Mouse (Mus musculus): ENCODE data around the gene Vldlr.

Gene Vldlr

DNA sequence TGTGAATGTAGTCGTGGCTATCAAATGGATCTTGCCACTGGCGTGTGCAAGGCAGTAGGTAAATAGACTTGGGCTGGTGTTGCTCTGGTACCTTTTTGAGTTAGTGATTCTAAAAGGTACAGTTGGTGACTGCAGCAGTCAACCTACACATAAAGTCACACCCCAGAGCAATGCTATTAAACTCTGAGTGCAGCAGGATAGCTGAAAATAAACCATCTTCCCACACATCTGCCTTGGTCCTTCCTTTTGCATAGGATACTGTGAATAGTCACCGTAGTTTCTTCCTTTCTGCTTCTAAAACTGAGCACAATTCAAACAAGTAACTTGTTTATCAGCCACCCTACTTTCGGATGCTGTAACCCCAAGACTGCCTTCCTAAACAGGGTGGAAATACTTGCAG, 23.6 kb downstream of the Vldlr start:
- no peak for DNase-seq (ENCODE audit: low spot score)

GRCm38 (mm10) chr19:27243527-27243926, 27.2 kb downstream of the Vldlr start:
- no peak for DNase-seq (ENCODE audit: low spot score)

GRCm38 (mm10) chr19:27254756-27255155, 38.5 kb downstream of the Vldlr start:
- no peak for DNase-seq (ENCODE audit: low spot score)

DNA sequence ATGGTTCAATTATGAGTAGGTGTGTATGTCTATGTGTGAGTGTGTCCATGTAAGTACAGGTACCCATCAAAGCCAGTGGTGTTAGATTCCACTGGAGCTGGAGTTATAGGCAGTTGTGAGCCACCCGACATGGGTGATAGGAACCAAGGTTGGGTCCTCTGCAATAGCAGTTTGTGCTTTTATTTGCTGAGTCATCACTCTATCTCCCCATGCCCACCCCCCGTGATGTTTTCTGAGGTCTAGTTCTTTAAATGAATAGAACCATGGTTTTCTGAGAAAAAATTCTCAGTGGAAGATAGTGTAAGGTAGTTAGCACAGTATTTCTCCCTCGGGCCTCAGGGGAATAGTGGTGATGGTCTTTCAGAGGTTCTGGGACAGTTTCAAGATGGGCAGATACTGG, 39.4 kb downstream of the Vldlr start:
- no peak for DNase-seq (ENCODE audit: low spot score)

- no peak for DNase-seq (ENCODE audit: low spot score)
Measured at GRCm38 (mm10) chr19:27260102-27260501, 43.8 kb downstream of the Vldlr start.

GRCm38 (mm10) chr19:27260621-27261278, 44.5 kb downstream of the Vldlr start:
- peak; percentile 42 for DNase-seq (ENCODE audit: low spot score)

DNA sequence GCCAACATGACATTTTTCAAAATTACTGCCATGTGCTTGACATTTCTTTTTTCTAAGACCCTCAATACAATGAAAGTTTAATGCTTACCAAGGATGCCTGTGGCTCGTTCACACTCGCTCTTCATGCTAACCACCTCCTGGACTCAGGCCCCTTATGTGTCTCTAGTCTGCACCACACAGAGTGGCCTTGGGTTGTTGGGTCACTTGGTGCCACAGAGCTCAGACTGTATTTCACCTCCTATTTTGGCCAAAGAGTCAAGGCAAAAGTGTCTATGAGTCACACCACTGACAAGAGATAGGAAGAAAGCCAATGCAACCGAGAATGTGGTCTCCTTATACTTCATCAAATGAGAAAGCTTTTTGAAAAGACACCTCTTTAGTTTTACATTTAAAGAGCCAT, 45.9 kb downstream of the Vldlr start:
- no peak for DNase-seq (ENCODE audit: low spot score)

DNA sequence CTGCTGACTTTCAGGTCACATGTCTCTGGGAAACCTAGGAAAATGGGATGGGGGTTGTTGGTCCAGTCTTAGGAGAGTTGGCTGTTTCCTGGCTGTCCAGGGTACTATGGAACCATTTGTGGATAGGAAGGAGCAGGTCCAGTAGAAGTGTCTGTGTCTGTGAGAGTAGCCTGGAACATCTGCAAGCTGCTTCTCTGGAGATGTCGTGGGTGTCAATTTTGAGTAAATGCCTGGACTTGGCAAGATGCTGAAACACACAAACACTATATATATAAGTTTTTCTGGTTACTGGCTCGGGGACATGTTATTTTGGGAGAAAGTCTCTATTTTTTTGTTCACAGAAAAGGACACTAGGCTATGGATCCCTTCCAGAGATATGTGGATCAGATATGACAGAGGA, 57.1 kb downstream of the Vldlr start:
- DNase-seq (ENCODE audit: low spot score) = no peak

GRCm38 (mm10) chr19:27274382-27274781, 58.1 kb downstream of the Vldlr start:
- DNase-seq (ENCODE audit: low spot score) = no peak

DNA sequence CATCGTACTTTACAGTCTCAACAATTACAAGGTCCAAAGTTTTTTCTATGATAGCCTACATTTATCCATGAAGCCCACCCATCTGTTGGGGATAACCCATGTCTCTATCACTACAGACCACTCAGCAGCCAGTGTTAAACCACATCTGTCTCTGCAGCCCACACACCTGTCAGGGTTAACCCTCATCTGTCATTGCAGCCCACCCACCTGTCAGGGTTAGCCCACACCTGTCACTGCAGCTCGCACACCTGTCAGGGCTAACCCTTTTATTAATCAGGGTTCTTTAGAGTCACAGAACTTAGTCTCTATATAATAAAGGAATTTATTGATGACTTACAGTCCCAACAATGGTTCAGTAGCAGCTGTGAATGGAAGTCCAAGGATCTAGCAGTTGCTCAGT, 62.9 kb downstream of the Vldlr start:
- DNase-seq (ENCODE audit: low spot score) = no peak
